Mouse (Mus musculus): ENCODE data around the gene Adgrd1. TPM values are rescaled to one million over a fixed set of nuclear protein-coding genes. Genes with fewer than 3 reads are reported as not detected.

Gene Adgrd1
- polyA plus RNA-seq, 1 experiment from 2014 or later: 0.02 TPM

DNA sequence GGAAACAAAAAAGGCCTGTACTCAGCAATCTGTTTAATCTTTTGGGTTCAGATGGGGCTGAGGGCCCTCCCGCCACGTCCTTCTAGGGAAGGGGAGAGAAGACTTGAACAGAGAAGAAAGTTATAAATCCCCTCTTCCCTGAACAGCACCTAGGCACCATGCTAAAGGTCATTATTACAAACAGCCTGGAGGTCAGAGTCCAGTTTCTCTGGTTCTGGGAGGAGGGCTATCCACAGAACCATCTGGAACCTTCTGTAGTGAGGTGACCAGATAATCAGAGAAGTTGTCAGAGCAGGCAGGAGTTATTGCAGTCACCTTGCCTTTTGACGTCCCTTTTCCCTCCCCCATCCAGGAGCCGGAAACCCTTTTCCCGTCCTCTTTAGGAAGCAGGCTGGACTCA is 2.3 kb upstream of the Adgrd1 start:
- ATAC-seq (ENCODE audit: low read depth): no peak
- H3K9me3 ChIP-seq (replicated peaks): no peaks in the 10 kb centered on the region
- WGBS (ENCODE audit: insufficient replicate concordance): 46% methylated on average over 5 of the region's 5 CpGs

DNA sequence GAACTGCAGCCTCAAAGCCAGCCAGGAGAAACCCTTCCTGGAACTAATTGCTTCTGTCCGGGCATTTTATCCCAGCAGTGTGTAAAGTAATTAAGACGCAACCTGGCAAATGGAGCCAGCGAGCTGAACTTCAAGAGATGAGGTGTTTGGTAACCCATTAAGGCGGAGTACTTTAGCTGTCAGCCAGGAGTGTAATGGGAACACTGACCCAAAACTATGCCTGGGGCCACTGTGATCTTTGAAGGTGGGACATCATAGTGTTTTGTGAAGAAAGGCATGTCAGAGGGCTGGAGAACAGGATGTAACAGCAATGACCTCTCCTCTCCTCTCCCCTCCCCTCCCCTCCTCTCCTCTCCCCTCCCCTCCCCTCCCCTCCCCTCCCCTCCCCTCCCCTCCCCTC is 7.5 kb downstream of the Adgrd1 start:
- H3K36me3 ChIP-seq: no peaks in the 10 kb centered on the region
- ATAC-seq (ENCODE audit: low read depth) (no peak), DNase-seq (no peak)
- H3K4me1 ChIP-seq (replicated peaks): no peaks in the 10 kb centered on the region
- no peak overlapping the region for H3K4me2 ChIP-seq
- H3K27ac ChIP-seq: no peak overlapping the region
- WGBS (ENCODE audit: insufficient replicate concordance): 54% methylated on average over 4 of the region's 4 CpGs
- no peak overlapping the region for H3K4me3 ChIP-seq (replicated peaks)
- H3K27me3 ChIP-seq: no peaks in the 10 kb centered on the region
- H3K9me3 ChIP-seq (replicated peaks): no peaks in the 10 kb centered on the region
- no peak overlapping the region for H3K9ac ChIP-seq

More for the DNA sequence above, 2.3 kb upstream of the Adgrd1 start:
- no peaks in the 10 kb centered on the region for H3K36me3 ChIP-seq
- H3K27ac ChIP-seq: no peak overlapping the region
- no peak overlapping the region for H3K9ac ChIP-seq
- H3K4me1 ChIP-seq (replicated peaks): peaks cover 4% of the 10 kb centered on the region; the same call in 1 of the 2 replicates
- no peak for DNase-seq
- no peak overlapping the region for H3K4me2 ChIP-seq
- no peaks in the 10 kb centered on the region for H3K27me3 ChIP-seq
- H3K4me3 ChIP-seq (replicated peaks): no peak overlapping the region

DNA sequence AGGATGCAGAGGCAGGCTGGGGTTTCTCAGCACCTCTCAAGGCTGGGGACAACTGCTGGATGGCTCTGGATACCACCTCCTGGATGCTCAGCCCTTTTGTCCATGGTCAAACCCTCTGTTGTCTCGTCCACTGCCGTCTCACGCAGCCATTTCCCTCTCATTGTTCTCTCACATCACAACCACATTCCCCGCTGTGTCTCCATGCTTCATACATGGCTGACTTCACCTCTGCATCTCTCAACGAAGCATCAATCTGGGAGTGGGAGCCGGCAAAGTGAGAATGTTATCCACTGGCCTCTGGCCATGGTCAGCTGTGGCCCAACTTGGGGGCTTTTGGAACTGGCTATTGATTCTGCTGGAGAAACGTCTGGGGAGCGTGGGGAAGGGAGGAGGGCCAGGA is 15.2 kb downstream of the Adgrd1 start:
- DNase-seq: no peak
- Histone ChIP-seq H3K27ac (no peak overlapping the region), H3K36me3 (no peaks in the 10 kb centered on the region), H3K4me3 (replicated peaks) (no peak overlapping the region), H3K4me1 (replicated peaks) (no peaks in the 10 kb centered on the region), H3K4me2 (no peak overlapping the region), H3K27me3 (no peaks in the 10 kb centered on the region), H3K9me3 (replicated peaks) (no peaks in the 10 kb centered on the region), H3K9ac (no peak overlapping the region)
- no peak for ATAC-seq (ENCODE audit: low read depth)
- WGBS (ENCODE audit: insufficient replicate concordance): 56% methylated on average over 8 of the region's 8 CpGs

DNA sequence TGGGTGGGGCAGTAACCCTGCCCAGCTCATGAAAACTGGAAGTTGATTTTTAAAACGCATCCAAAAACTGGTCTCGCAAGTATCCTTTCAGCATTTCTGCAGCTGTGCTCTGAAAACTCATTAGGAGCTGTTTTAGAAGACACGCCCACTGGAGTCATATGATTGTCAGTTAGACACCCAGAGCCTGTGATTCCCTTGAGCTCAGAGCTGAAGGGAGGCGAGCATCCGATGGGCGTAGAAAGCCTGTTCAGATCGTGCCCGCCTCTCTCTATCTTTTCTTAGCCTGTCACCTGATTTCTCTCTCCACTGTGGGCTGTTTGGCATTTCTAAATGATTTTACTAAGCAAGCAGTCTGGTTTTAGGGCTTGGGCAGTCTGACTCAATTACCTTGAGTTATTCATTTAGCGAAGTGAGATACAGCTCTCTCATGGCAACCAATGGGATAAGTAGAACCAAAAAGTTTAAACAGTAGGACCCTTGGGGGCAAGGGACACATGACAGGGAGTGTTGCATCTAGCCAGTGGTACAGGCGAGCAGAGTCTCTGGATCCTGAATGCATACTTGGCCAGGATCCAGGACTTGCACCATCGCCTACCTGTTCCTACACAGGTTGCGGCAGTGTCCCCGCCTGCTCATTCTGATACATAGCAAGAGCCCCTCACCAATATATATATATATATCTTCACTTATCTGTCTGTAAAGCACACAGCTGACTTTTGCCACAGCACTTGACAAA is 17.4 kb downstream of the Adgrd1 start:
- WGBS (ENCODE audit: insufficient replicate concordance): 68% methylated on average over 13 of the region's 13 CpGs

DNA sequence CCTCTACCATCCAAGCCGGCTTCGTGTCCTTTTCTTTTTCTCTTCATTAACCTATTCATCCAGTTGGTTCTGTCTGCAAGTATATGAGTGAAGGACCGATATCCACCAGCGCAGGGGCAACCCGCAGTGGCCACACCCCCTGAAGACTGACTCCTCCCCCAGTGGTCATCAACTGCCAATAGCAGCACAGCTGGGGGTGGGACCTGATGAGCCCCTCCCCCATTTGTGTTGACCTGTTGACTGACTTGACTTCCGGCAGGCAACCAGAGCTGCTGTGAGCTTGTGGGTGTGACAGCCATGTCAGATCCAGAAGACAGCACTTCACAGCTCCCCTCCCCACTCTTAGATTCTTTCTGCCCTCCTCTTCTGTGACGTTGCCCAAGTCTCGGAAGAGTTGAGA is 19.7 kb downstream of the Adgrd1 start:
- no peak for DNase-seq
- H3K4me2 ChIP-seq: no peak overlapping the region
- ATAC-seq (ENCODE audit: low read depth): no peak
- H3K9me3 ChIP-seq (replicated peaks): no peaks in the 10 kb centered on the region
- 64% methylated on average over 8 of the region's 8 CpGs for WGBS (ENCODE audit: insufficient replicate concordance)
- H3K27ac ChIP-seq: no peak overlapping the region
- no peaks in the 10 kb centered on the region for H3K27me3 ChIP-seq
- no peak overlapping the region for H3K9ac ChIP-seq
- no peaks in the 10 kb centered on the region for H3K36me3 ChIP-seq
- no peaks in the 10 kb centered on the region for H3K4me1 ChIP-seq (replicated peaks)
- no peak overlapping the region for H3K4me3 ChIP-seq (replicated peaks)

More for the DNA sequence above, 17.4 kb downstream of the Adgrd1 start:
- ATAC-seq (ENCODE audit: low read depth) (no peak), DNase-seq (no peak)
- Histone ChIP-seq H3K4me2 (no peak overlapping the region), H3K27me3 (no peaks in the 10 kb centered on the region), H3K9ac (no peak overlapping the region), H3K36me3 (no peaks in the 10 kb centered on the region), H3K4me1 (replicated peaks) (no peaks in the 10 kb centered on the region), H3K4me3 (replicated peaks) (no peak overlapping the region), H3K9me3 (replicated peaks) (no peaks in the 10 kb centered on the region), H3K27ac (no peak overlapping the region)

DNA sequence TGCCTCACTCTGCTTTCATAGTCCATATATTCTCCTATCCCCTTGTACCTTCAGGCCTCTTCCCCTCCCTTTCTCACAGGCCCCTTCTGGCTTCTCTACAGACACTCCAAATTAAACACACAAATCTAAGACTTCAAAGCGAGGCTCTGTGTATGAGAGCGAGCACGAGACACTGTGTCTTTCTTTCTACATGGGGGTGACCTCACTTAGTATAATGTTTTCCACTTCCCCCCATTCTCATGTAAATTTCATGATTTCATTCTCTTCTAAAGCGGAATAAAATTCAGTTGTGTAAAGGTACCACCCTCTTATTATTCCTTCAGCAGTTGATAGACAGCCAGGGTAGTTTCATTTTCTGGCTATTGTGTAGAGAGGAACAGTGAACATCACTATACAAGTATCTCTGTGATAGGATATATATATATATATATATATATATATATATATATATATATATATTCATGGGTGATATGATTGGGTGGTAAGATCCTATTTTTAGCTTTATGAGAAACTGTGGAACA is 21.1 kb downstream of the Adgrd1 start:
- Histone ChIP-seq H3K27me3 (no peaks in the 10 kb centered on the region), H3K9me3 (replicated peaks) (no peaks in the 10 kb centered on the region), H3K4me1 (replicated peaks) (no peaks in the 10 kb centered on the region), H3K9ac (no peak overlapping the region), H3K4me3 (replicated peaks) (no peak overlapping the region), H3K36me3 (no peaks in the 10 kb centered on the region), H3K27ac (no peak overlapping the region), H3K4me2 (no peak overlapping the region)
- ATAC-seq (ENCODE audit: low read depth) (no peak), DNase-seq (no peak)
- 84% methylated on average over 4 of the region's 4 CpGs for WGBS (ENCODE audit: insufficient replicate concordance)

DNA sequence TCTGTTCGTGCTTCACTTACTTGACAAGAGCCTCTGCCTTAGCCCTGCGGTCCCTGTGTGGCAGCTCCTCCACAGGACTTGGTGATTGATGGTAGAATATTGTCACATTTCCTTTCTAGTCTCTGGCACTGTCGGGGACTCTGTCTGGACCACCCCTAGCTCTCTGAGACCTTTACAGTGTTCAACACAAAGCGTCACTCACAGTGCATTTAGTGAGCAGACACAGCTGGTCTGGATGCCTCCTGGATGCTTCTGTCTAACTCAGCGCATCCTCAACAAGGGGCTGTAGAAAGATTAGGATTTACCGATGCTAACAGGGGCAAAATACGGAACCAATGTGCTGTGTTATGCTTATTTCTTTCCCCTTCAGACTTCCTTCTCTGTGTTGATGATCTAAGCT is 22.0 kb downstream of the Adgrd1 start:
- no peak overlapping the region for H3K27ac ChIP-seq
- ATAC-seq (ENCODE audit: low read depth): no peak
- DNase-seq: no peak
- 56% methylated on average over 7 of the region's 7 CpGs for WGBS (ENCODE audit: insufficient replicate concordance)
- H3K9ac ChIP-seq: no peak overlapping the region
- H3K9me3 ChIP-seq (replicated peaks): no peaks in the 10 kb centered on the region
- H3K4me3 ChIP-seq (replicated peaks): no peak overlapping the region
- H3K36me3 ChIP-seq: no peaks in the 10 kb centered on the region
- no peak overlapping the region for H3K4me2 ChIP-seq
- H3K4me1 ChIP-seq (replicated peaks): no peaks in the 10 kb centered on the region
- no peaks in the 10 kb centered on the region for H3K27me3 ChIP-seq

DNA sequence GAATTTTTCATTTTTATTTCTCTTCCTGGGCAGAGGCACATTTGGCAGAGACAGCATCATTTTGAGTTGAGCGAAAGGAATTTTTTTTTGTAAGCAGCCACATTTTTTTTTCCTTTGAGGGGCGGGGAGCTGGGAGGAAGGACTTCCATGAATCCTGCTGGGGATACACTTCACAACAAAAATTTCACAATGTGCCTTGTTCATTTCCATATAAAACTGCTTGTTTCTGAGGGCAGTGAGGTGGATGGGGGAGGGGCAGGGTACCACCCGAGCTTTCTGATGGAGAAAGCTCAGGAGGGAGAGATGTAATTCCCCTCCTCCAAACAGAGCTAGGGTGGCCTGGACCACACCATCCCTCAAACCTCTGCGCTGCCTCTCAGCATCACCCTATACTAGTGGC is 22.6 kb downstream of the Adgrd1 start:
- H3K27me3 ChIP-seq: no peaks in the 10 kb centered on the region
- no peak overlapping the region for H3K4me3 ChIP-seq (replicated peaks)
- no peaks in the 10 kb centered on the region for H3K36me3 ChIP-seq
- DNase-seq: no peak
- WGBS (ENCODE audit: insufficient replicate concordance): 53% methylated on average over 4 of the region's 4 CpGs
- no peak overlapping the region for H3K27ac ChIP-seq
- H3K9me3 ChIP-seq (replicated peaks): no peaks in the 10 kb centered on the region
- no peak overlapping the region for H3K4me2 ChIP-seq
- no peak overlapping the region for H3K9ac ChIP-seq
- no peak for ATAC-seq (ENCODE audit: low read depth)
- H3K4me1 ChIP-seq (replicated peaks): no peaks in the 10 kb centered on the region

DNA sequence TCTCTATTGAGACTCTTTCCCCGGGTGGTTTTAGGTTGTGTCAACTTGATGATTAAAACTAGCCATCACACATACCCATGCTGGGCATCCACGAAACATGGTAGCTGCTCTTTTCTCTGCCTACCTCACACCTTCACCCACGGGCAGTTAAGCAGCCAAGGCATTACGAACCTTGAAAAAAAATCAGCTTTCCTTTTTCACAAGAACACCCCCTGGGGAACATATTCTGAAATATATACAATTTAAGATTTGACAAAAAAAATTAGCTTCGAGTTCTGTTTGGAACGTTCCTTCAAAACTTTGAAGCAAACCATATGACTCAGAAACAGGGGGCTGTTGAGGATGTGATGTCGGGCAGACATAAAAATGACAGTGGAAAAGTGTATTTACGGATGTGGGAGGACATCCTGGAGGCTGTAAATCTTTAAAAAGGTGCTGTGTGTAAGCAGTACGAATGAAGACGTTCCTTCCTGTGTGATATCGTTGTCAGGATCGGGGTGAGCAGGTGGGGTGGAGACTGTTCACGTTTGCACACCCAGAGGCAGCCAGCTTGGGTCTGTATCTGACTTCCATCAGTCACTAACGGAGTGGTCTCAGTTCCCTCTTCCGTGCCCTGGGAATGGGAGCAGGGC is 25.2 kb downstream of the Adgrd1 start:
- H3K36me3 ChIP-seq: no peaks in the 10 kb centered on the region
- no peaks in the 10 kb centered on the region for H3K27me3 ChIP-seq
- ATAC-seq (ENCODE audit: low read depth): no peak
- 68% methylated on average over 15 of the region's 15 CpGs for WGBS (ENCODE audit: insufficient replicate concordance)
- DNase-seq: no peak
- no peak overlapping the region for H3K9ac ChIP-seq
- no peak overlapping the region for H3K27ac ChIP-seq
- no peaks in the 10 kb centered on the region for H3K4me1 ChIP-seq (replicated peaks)
- H3K9me3 ChIP-seq (replicated peaks): no peaks in the 10 kb centered on the region
- no peak overlapping the region for H3K4me3 ChIP-seq (replicated peaks)
- H3K4me2 ChIP-seq: no peak overlapping the region

DNA sequence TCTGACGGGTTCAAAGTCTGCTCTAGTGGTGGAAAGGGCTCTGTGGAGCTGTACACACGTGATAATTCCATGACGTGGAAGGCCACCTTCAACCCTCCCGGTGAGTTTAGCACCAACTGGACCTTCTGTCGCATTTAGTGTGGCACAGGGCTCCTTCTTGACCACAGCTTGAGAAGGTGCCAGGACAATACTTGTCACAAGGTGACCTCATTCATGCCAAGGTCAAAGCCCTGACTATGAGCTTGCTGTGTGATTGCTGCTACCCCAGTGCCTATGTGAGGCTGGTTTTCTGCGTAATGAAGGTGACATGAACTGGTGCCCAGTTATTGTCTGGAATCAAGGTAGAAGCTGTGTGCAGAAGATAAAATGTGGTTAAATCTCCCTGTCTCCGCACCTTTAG is 25.9 kb downstream of the Adgrd1 start:
- no peak for DNase-seq
- no peaks in the 10 kb centered on the region for H3K9me3 ChIP-seq (replicated peaks)
- ATAC-seq (ENCODE audit: low read depth): no peak

DNA sequence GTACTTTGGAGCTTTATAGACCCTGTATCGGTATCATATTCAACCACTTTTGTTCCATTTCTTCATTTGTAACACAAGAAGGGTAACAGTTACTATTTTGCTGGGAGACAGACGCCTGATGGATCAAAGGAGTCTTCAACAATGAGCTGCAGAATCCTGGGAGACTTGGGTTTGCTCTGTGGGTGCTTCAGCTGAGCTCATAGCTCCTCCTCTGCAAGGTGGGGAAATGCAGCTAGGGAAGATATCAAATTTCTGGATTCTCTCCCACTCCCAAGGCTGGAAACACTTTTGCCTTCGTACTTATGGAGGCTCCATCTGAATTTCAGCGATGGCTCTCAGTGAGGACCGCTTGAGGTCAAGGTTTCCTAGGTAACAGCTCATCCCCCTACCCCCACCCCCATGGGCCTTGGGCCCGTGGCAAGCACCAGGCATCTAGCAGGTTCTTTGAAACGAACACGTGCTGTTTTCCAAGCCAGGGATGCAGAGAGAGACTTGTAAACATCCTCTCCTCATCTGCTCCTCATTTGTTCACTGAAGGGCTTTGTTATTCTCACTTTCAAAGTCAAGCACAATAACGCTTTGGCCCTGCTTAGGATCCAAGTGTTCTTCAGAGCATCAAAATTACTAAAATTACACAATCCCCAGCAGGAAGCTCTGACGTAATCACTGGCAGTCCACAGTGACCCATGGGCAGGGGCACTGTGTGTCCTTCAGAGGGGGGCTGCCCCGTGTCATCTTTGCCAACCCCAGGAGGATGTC is 27.7 kb downstream of the Adgrd1 start:
- no peaks in the 10 kb centered on the region for H3K36me3 ChIP-seq
- H3K27me3 ChIP-seq: no peaks in the 10 kb centered on the region
- no peaks in the 10 kb centered on the region; the same call in 1 of the 2 replicates for H3K9me3 ChIP-seq (replicated peaks)
- no peak for DNase-seq
- H3K9ac ChIP-seq: no peak overlapping the region
- ATAC-seq (ENCODE audit: low read depth): no peak
- no peak overlapping the region for H3K4me2 ChIP-seq
- no peaks in the 10 kb centered on the region for H3K4me1 ChIP-seq (replicated peaks)
- no peak overlapping the region for H3K4me3 ChIP-seq (replicated peaks)
- 36% methylated on average over 11 of the region's 11 CpGs for whole genome bisulfite sequencing (ENCODE audit: insufficient replicate concordance)
- no peak overlapping the region for H3K27ac ChIP-seq

More for the DNA sequence above, 25.9 kb downstream of the Adgrd1 start:
- 69% methylated on average over 7 of the region's 7 CpGs for WGBS (ENCODE audit: insufficient replicate concordance)
- Histone ChIP-seq H3K27ac (no peak overlapping the region), H3K9ac (no peak overlapping the region), H3K4me2 (no peak overlapping the region), H3K4me3 (replicated peaks) (no peak overlapping the region), H3K4me1 (replicated peaks) (no peaks in the 10 kb centered on the region), H3K36me3 (no peaks in the 10 kb centered on the region), H3K27me3 (no peaks in the 10 kb centered on the region)
